Mouse (Mus musculus) adrenal gland, adult 18-20 months (tissue): ENCODE data around the gene Rps6ka5. TPM values are rescaled to one million over a fixed set of nuclear protein-coding genes. Genes with fewer than 3 reads are reported as not detected.

ENCODE experiments used
- DNase-seq, 2 experiments: peaks; one replicate each; pipeline ENCODE4 v3.0.0; 2021 to 2022; ENCODE audit warnings: low spot score in 2 of 2
- long read RNA-seq, 2 experiments: library from polyadenylated mRNA; stranded (forward); transcript quantifications; one replicate each; pipeline ENCODE4 v2.0.0; 2021
- total RNA-seq, 2 experiments: library from RNA; stranded (reverse); gene quantifications; 1 replicate in 1 of 2; 2 replicates in 1 of 2; pipeline ENCODE4 v1.2.3; 2021

Gene Rps6ka5
- 1 to 10 TPM; 2.9 to 6.5 TPM for total RNA-seq
- long read RNA-seq, experiment 1, full-length matches to known transcripts = 1 of 2 reads
- long read RNA-seq, experiment 1, partial matches to known transcripts = 0 of 2 reads
- long read RNA-seq, experiment 1, other reads (novel, unspliced or antisense) = 1 of 2 reads
- long read RNA-seq, experiment 2, full-length matches to known transcripts = 4 of 5 reads
- long read RNA-seq, experiment 2, partial matches to known transcripts = 0 of 5 reads
- long read RNA-seq, experiment 2, other reads (novel, unspliced or antisense) = 1 of 5 reads

DNA sequence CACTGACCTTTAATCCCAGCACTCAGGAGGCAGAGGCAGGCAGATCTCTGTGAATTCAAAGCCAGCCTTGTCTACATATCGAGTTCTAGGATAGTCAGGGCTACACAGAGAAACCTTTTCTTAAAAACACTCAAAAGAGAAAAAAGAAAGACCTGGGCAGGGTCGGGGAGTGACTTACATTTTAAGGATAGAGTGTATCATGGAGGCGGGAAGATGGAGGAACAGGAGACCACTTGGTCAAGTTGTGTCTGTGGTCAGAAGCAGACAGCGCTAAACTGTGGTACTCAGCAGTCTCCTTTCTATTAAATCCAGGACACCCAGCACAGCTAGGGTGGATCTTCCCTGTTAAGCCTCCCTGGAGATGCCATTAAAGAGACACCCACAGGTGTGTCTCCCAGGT is at the start of gene Rps6ka5:
Gene Rps6ka5 (minus strand): TSS at position 333 of the 400 bp plus-strand sequence.
- DNase-seq = no peak

DNA sequence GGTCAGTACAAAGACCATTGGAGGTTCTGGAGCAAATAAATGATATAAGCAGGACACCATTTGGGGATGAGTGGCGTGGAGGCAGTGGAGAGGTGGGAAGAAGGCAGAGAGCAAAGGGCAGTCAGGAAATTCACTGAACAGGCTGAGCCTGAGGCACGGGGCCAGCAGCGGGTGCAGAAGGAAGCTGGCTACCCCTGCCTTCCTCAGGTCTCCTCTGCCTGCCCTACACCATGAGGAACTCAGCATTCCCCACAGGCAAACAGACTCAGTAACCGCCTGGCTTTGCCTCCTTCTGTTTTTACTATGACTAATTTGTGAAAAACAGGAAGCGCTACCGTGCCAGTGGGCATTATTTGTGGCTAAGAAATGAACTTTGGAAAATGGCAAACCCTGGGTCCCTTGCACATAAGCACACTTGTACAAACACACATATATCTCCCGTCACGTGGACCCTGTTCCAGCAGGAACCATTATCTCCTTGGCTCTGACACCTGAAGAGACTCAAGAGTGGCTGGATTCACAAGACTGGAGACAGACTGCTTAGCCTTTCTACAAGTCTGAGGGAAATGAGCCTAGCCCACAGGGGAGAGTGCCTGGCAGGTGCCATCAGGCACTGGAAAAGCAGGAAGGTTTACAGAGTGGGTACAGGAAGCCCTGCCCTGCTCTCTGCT is 49.3 kb upstream of the Rps6ka5 start:
- no peak for DNase-seq

GRCm38 (mm10) chr12:100775291-100775690 is 48.5 kb upstream of the Rps6ka5 start:
- no peak for DNase-seq

DNA sequence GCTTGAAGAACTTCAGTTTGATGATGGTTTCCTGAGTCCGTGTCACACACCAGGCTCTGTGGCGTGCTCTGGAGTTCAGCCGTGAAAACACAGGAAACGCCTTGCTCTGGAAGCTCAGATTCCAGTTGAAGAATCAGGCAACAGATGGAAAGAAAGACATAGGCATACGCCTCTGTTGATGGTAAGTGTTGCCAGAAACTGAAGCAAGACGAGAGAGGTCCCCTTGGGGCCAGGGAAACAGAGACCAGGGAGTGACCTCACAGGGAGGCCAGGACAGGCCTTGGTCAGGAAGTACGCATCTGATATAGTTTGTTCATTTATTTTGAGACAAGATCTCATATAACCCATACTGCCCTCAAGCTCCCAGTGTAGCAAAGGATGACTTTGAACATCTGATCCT is 48.0 kb upstream of the Rps6ka5 start:
- DNase-seq = no peak

DNA sequence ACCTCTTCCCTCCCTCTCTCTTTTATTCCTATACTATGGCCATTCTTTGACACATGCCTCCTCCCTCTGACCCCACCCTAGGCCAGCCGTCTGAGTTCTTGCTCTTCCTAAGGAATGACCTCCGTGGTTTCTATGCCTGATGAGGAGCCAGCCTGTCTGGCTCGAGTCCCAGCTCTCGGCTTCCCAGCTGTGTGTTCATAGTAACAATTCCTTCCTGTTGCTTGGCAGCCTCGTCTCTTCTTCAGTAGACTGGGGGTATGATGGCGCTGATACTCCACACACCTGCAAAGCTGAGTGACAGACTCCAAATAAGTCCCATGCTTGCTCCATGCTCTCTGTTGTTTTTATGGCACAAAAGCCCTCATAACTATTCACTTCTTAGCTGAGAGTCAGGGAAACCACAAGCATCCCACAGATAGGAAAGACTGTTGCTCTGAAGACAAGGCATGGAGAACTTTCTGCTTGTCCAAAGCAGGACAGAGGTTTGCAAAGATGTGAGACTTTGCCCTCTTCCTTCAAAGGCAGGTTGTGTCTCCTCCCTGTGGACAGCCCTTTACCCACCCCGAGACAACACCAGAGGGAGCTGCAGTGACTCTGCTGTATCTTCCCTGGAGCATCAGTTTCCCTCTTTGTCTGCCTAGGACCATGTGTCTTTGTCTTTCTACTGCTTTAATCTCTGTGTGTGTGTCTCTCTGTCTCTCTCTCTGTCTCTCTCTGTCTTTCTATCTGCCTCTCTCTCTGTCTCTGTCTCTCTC is 45.6 kb upstream of the Rps6ka5 start:
- no peak for DNase-seq

- DNase-seq = no peak
Measured at GRCm38 (mm10) chr12:100770765-100771164, 44.0 kb upstream of the Rps6ka5 start.

- no peak for DNase-seq
Measured at GRCm38 (mm10) chr12:100769871-100770270, 43.1 kb upstream of the Rps6ka5 start.

- no peak for DNase-seq
Measured at GRCm38 (mm10) chr12:100764329-100765018, 37.7 kb upstream of the Rps6ka5 start.

GRCm38 (mm10) chr12:100762663-100763425 is 36.1 kb upstream of the Rps6ka5 start:
- no peak for DNase-seq

DNA sequence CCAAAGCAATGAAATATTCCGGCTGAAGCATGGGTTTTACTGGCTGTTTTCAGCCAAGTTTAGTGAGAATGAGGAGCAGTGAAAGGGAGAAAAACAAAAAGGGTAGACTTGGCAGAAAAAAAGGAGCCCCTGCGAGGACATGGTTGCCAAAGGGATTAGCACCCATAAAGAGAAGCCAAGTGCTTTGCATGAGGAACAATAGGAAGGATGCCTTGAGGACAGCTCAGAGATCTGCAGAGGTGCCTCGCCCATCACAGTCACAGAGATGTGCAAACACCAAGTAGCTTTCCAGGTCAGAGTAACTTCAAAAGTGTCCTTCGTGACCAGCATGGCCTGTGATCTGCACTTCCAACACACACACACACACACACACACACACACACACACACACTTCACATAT is 30.6 kb upstream of the Rps6ka5 start:
- no peak for DNase-seq

- DNase-seq = no peak
Measured at GRCm38 (mm10) chr12:100753716-100754115, 26.9 kb upstream of the Rps6ka5 start.

GRCm38 (mm10) chr12:100752977-100753376 is 26.2 kb upstream of the Rps6ka5 start:
- DNase-seq = no peak

- no peak for DNase-seq
Measured at GRCm38 (mm10) chr12:100742468-100742867, 15.7 kb upstream of the Rps6ka5 start.

GRCm38 (mm10) chr12:100740313-100740712 is 13.5 kb upstream of the Rps6ka5 start:
- DNase-seq = no peak

DNA sequence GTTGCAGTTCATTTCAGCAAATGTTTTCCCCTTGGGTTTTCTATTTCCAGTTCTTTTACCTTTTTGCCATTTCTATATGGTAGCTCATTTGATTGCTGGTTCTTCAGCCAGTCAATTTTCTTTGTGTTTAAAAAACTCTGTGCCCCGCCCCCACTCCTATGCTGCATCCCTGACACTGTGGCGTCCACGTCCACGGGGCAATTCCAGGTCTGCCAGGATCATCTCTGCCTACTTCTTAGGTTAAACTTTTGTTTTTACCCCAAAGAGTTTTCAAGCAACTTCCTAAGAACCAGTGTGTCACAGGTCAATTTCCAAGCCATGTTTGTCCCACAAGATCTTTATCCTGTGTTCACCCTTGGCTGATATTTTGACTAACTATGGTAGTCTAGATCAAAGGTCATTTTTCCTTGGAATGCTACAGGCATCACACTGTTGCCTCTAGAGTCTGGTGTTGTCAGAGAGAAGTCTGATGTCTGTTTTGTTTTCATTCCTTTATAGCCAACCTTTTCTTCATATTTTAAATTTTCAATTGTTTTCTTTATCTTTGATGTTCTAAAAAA is 12.3 kb upstream of the Rps6ka5 start:
- no peak for DNase-seq

DNA sequence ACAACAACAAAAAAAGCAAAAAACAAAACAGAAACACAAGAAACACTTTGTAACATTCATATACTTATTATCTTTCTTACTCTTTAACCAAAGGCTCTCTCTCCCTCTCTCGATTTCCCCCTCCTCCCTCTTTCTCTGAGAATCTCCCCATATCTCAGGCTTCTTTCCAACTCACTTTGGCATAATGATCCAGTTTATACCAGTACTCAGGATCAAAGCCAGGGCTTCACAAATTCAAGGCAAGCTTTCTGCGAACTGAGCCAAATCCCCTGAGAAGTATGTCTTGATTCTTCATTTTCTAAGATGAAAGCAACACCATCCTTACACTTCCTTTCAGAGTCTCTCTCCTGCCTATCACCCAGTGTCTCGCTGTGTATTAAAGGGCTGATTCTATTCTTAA is 11.7 kb upstream of the Rps6ka5 start:
- DNase-seq = no peak

DNA sequence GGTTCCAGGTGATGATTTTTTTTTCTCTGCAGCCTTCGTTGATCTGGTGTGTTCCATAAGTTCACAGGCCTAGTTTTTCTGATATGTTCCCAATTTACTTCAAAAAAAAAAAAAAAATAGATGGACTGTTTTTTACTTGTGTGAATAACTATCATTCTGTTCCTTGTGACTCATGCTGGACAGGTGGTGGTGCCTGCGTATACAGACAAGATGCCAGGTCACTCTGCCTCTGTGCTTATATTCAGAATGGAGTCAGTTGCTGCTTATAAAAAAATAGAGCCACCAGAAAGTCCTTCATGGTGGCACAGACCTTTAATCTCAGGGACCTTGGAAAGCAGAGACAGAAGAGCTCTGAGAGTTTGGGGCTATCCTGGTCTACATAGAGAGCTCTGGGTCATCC is 8.8 kb upstream of the Rps6ka5 start:
- DNase-seq = no peak

- no peak for DNase-seq
Measured at GRCm38 (mm10) chr12:100735156-100735555, 8.4 kb upstream of the Rps6ka5 start.

- no peak for DNase-seq
Measured at GRCm38 (mm10) chr12:100728646-100729485, 2.1 kb upstream of the Rps6ka5 start.
